Mouse (Mus musculus): ENCODE results near the gene Gm10197.

Gene Gm10197

DNA sequence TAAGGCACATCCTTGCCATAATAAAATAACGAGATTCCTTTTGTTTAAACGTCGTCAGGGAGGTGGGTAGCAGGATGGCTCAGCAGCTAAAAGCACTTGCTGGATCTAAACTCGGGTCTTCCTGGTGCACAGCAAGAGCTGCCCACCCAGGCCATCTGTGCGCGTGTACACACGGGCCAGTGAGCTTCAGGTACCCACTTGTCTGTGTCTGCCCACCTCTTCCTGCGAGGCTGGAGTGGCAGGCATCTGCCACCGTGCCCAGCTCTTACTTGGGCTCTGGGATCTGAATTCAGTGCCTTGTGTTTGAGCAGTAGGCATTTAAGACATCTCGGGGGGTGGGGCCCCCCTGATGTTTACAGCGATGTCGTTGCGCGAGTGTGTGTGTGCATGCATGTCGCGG is 16.5 kb downstream of the Gm10197 start:
- no peak for DNase-seq

DNA sequence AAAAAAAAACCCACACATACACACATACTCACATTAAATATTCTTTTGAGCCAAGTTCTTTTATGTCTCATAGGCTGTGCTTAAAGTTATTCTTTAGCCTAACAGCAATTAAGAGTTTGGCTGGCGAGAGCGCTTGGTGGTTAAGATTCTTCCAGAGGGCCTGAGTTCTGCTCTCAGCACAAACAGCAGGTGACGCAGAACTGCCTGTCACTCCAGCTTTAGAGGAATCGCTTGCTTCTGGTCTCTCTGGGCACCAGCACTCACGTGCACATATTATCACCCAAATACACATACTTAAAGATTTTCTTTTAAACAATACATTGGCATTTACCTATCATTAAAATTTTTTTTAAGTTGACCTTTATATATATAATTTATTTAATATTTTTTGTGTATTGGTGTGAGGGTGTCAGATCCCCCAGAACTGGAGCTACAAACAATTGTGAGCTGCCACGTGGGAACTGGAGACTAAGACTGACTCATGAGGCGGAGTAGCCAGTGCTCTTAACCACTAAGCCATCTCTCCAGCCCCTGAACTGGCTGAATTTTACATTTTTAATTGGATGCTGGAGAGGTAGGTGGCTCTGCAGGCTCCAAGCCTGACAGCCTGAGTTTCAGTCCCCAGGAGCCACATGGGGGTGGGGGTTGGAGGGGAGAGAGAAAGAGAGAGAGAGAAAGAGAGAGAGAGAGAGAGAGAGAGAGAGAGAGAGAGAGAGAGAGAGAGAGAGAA is 17.1 kb downstream of the Gm10197 start:
- DNase-seq = no peak

DNA sequence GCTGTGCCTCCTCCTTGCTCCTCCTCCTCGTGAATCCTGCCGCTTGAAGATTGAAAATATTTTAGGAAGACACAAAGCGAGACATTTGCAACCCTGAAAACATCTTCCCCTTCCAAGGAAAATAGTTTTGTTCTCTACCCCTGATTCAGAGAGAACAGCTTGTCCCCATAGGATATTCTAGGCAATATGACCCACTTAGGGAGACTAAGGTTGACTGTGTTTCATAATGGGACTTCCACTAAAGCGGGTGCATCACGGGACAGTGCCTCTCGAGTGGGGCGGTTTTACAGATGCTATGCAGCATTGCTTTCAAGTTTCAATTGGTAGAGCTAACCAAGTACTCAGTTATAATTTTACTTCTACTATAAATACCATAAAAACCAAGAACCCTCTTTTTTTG is 17.7 kb downstream of the Gm10197 start:
- DNase-seq = no peak

DNA sequence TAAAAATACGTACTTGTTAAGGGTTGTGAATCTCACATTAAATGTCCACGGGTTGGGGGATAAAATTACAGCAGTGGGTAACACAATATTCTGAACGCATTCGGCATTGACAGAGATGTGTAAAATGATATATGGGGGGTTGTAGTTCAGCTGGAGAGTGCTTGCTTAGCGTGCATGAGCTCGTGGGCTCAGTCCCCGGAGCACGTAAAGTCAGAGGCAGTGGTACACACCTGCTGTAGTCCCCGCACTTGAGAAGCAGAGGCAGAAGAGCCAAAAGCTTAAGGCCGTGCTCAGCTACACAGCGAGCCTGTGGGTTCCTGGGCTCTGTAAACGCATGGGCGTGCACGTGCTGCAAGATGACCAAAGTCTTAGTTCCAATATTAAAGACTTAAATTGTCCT is 25.8 kb downstream of the Gm10197 start:
- DNase-seq = no peak

DNA sequence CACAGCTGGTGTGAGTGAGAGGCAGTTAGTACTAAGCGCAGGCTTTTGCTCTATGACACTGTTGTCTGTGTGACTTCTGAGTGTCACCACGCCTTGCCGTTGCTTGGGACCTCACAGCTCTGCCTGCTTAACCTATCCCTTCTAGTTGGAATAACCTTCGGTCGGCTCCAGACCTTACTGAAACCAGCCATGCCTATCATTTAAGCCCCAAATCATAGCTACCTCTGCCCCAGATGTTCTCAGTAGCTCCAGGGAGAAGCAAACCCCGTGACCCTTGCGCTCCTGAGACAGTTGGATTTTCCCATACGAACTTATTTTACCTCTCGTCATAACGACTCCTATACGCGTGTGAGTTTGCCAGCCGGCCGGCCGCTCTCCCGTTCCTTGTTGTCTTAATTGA is 27.5 kb downstream of the Gm10197 start:
- no peak for DNase-seq

DNA sequence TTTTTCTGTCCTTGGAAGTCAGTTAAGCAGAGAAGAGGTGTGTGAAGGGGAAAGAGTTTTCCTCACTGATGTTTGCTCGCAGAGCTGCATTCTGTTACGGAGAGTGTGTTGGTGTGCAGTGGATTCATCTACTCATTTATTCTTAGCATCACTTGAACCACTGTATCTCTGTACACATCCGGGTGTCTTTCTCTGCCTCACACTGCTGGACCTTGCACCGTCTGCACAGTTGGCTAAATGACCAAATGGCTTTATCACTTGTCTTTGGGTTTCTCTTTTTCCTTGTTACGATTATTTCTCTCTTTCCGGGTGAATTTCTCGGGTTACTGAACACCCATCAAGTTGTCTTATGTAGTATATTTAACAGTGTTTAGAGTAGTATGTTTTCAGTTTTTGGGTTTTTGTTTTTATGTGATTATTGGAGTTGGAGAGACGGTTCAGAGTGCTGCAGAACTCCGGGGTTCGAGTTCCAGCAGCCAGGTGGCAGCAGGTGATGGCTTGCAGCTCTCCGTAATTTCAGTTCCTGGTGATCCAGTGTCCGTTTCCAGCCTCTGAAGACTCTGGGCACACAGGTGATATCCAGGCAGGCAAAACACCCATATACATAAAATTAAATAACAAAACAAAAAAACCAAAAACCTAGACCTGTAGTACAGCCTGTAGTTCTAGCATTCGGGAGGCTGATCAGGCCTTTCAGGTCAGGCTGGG is 28.2 kb downstream of the Gm10197 start:
- no peak for DNase-seq

DNA sequence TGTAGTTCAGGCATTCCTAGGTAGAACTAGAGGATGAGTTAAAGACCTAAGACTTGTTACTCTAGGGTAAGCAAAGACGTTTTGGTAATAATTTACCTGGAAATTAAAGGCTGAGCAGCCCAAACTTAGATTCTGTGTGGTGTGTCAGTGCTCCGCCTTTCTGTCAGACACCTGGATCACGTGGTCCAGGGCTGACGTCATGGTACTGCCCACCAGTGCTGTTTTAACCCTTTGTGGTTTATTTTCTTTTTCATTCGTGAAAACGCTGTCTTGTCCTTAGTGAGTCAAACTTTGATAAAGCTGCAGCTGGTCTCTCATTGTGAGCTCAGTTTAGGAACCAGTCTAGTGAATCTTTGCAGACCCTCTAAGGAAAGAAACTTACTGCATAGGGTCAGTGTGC is 31.1 kb downstream of the Gm10197 start:
- DNase-seq = peak; percentile 79

DNA sequence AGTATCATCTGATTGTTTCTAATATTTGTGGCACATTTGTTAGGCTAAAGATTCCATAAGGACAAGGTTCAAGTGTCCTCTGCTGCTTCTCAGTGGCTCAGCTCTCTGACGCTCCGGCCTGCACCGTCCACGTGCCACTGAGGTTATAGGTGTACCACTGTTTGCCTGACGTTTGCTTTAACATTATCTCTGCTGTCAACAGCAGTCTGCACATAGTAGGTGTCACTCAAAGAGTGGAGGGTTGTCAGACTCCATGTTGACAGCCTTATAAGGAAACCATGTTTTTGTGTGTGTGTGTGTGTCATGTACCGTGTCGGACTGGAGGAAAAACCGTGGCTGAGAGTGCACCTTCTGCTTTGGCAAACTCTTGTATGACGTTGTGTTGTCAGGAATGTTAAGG is 36.3 kb downstream of the Gm10197 start:
- no peak for DNase-seq

DNA sequence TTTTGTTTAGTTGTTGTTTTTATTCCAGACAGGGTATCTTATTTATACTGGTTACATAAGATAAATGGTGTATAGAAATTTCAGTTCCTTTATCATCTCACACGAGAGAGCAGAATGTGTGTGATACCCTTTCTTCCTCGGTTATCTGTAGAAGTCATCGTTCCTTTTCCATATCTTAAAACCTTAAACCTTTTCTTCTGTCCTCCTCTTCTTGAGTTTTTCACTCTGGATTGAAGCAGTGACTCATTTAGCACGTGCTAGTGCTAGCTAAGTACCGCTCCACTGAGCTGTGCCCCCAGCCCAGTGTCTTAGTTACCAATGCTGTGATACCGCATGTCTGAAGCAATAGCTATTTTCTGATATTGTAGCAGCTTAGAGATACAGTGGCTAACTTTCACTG is 37.8 kb downstream of the Gm10197 start:
- no peak for DNase-seq

DNA sequence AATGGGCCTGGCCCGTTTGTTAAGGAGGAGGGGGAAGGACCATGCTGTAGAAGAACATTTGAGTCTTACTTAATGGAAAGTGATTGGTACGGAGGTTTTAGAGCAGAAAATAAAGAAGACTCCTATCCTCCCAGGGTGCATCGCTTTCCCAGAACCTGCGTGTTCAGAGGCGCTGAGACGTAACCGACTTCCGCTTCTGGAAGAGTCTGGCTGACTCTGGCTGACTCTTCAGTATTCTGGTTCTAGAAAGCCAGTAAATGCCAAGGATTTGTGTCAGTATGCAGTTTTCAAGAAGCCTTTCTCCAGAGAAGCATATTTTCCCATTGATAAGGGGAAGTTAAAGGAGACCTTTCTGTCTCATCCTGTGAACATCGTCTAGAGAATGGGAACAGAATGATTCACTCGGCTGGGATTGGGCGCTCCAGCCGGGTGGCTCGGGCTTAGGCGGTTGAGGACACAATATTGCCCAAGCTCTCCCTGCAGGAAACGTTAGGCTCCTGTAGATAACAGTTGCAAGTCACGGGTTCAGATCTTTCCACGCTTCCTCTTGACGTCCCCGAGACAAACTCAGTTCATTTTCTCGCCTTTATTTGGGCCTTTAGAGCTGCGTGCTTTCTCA is 39.6 kb downstream of the Gm10197 start:
- no peak for DNase-seq

DNA sequence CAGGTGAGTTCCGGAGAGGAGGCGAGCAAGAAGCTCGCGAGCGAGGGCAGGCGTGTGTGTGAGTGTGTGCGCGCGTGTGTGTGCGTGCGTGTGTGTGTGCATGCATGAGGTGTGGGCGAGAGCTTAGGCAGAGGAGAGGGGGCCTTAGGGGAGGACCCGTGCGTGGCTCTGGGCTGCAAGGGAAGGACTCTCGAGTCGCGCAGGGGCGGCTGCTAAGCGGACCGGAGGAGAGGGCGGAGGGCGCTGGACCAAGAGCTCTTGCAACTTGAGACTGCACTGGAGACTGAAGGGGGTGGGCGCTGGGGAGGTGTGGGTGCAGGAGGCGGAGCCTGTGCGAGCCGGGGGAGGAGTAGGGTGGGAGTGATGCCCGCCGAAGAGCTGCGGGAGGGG is 41.6 kb downstream of the Gm10197 start:
- peak; percentile 79 for DNase-seq

DNA sequence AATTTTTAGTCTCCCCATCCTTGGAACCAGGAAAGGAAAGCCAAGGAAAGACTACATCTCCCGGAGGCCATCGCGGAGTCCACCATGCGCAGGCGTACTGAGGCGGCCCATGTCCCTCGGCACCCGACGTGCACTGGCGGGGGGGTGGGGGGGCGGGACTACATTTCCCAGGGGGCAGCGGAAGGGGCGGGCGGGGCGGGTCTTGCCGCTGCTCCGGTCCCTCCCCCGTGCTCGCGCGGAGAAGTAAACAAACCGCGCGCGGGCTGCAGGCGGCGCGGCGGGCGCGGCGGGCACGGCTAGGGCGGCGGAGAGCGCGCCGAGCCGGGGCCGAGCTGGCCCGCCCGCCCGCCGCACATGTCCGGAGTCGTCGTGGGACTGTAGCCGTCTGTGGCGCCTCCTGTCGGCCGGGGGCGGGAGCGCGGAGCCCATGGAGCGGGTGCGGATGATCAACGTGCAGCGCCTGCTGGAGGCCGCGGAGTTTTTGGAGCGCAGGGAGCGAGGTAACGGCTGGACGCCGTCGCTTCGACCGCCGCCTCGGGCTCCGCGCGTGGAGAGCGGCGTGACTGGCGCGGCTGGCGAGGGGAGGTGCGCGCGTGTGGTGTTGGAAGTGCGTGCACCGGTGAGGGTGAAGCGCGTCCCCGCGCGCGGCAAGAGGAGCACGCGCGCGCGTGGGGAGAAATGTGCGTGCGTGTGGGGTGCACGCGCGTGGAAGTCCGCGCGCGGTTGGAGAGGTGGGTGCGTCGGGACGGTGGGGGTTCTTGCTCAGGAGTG is 42.2 kb downstream of the Gm10197 start:
- DNase-seq = peak; percentile 91

DNA sequence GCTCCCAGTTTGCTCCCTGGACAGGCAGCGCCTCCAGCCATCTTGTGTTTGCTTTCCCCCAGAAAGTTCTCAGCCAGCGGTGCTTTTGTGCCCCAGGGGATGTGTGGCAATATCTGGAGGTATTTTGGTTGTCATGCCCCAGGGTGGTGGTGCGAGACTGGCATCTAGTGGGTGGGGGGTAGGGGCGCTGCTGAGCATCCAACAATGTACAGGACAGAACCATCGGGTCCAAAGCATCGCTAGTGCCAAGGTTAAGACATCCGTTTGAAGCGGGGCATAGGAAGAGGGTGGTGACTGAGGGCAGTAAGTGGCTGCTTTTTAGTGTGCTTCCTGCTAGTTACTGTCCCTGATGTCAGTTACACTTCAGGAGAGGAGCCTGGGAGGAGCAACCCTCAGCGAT is 43.5 kb downstream of the Gm10197 start:
- no peak for DNase-seq

DNA sequence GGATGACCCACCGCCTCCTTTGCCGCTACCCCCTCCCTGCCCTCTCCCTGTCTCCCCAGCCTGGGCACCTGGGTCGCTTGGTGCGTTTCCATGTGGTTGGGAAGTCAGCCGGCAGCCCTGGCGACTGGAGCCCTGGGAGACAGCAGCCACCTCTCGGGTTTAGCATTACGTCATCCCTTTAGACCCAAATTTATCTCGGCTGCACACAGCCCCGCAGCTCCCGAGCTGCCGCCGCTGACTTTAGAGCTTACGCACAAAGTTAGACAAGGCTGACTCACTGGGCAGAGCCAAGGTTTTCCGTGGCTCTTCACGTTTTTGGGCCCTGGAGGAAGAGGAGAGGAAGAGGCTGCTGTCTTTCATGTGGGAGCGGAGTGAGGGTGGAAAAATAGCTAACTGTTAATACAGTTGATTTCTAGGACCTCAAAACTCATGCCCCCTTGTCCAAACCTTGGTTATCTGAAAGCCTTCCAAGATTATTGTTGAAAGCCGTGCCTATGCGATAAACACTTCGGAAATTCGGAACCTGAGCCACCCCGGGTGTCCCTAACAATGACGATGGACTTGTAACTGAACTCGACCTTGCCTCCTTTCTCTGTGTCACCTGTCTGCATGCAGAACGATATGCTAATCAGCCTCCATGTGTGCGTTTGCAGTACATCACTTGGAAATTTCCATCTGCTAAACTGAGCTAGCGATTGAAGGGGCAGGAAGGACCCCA is 45.8 kb downstream of the Gm10197 start:
- DNase-seq = no peak

DNA sequence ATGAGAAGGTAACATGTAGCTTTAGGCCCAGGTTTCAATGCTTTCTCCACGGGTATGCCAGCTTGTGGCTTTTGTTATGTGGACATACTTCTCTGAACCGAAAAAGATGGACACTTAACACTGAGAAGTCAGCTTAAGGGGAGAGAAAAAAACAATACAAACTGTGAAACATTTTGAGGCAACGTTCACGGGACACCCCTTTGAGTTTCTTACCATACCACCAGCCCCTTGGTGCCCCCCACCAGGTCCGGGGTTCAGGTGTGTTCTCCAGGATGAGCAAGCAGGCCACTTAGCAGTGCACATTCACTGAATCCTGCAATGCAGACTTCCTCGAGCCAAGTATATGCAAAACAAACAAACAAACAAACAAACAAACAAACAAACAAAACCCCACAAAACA is 46.7 kb downstream of the Gm10197 start:
- no peak for DNase-seq

DNA sequence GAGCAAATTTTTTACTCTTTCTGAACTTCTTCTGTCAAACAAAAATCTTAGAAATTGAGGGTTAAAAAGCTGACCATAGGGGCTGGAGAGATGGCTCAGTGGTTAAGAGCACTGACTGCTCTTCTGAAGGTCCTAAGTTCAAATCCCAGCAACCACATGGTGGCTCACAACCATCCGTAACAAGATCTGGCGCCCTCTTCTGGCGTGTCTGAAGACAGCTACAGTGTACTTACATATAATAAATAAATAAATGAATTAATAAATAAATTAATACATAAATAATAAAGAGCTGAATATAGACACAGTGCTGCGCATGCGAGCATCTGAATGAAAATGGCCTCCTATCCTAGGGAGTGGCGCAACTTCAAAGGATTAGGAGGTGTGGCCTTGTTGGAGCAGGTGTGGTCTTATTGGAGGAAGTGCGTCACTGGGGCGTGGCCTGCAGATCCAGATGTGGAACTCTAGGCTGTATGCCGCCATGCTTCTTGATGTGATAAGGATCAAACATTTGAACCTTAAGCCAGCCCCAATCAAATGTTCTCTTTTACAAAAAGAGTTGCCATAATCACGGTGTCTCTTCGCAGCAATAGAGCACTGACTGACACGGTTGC is 49.0 kb downstream of the Gm10197 start:
- no peak for DNase-seq
